Mouse (Mus musculus) forebrain, embryonic 13.5 days (tissue): ENCODE data around the gene Snrpd3. TPM values are rescaled to one million over a fixed set of nuclear protein-coding genes. Genes with fewer than 3 reads are reported as not detected.
"Not testable (repeated sequence)": the region's sequence is repeated elsewhere in the genome, so short reads cannot be mapped to it uniquely, and the experiment has no call there.

Source experiments
- ATAC-seq: fragments of 200-750 bp; cut with Nextera tagmentation; 2 replicates; pipeline ENCODE4 v1.8.0; 2017
- H3K27ac ChIP-seq: fragments of 300-500 bp; sonication (generic); 2 replicates; pipeline ENCODE4 v1.5.1; 2015; ENCODE audit warnings: inconsistent platforms, mild to moderate bottlenecking, moderate library complexity
- H3K27me3 ChIP-seq: fragments of 300-500 bp; sonication (generic); 2 replicates; pipeline ENCODE4 v1.6.1; 2015; ENCODE audit warnings: mild to moderate bottlenecking, inconsistent platforms
- H3K36me3 ChIP-seq: fragments of 300-500 bp; sonication (generic); 2 replicates; pipeline ENCODE4 v1.6.1; 2015; ENCODE audit warnings: mild to moderate bottlenecking, inconsistent platforms; ENCODE audit not compliant: poor library complexity, severe bottlenecking
- H3K4me1 ChIP-seq: fragments of 300-500 bp; sonication (generic); 2 replicates; pipeline ENCODE4 v1.6.1; 2015; ENCODE audit warnings: inconsistent platforms
- H3K4me2 ChIP-seq: fragments of 300-500 bp; sonication (generic); 2 replicates; pipeline ENCODE4 v1.6.1; 2015; ENCODE audit warnings: inconsistent platforms, mild to moderate bottlenecking, moderate library complexity
- H3K4me3 ChIP-seq: fragments of 300-500 bp; sonication (generic); 2 replicates; pipeline ENCODE4 v1.5.1; 2015; ENCODE audit warnings: mild to moderate bottlenecking, inconsistent platforms
- H3K9ac ChIP-seq: fragments of 300-500 bp; sonication (generic); 2 replicates; pipeline ENCODE4 v1.6.1; 2015; ENCODE audit warnings: mild to moderate bottlenecking, inconsistent platforms
- H3K9me3 ChIP-seq: fragments of 300-500 bp; sonication (generic); replicated peaks from 2 replicates; pipeline ENCODE4 v1.6.1; 2016; ENCODE audit warnings: inconsistent platforms
- WGBS: fragments of 180-500 bp; shearing (Covaris S2); methylation state at CpG from one replicate; pipeline ENCODE4 v1.1.7; 2015; 5-methylcytosine and 5-hydroxymethylcytosine counted together
- polyA plus RNA-seq: library from polyadenylated mRNA; unstranded; fragments of >200 nt; fragmentation: Nextera tagmentation; extraction: Ambion mirVana; gene quantifications from 2 replicates; pipeline ENCODE4 v1.2.1, GENCODE M21; 2015

The Snrpd3 gene
- polyA plus RNA-seq, 1 experiment from 2014 or later, result 198 TPM

GRCm38 (mm10) chr10:75503692-75504091 is 13.7 kb upstream of the Snrpd3 start:
- 93% methylated on average over 7 of the region's 7 CpGs for WGBS
- ATAC-seq, result no peak
- H3K9ac ChIP-seq, result no peak overlapping the region

GRCm38 (mm10) chr10:75504234-75505129 is 12.9 kb upstream of the Snrpd3 start:
- no peaks in the 10 kb centered on the region for H3K27me3 ChIP-seq
- no peak overlapping the region for H3K9ac ChIP-seq
- no peaks in the 10 kb centered on the region for H3K4me1 ChIP-seq
- no peak overlapping the region for H3K4me3 ChIP-seq
- H3K4me2 ChIP-seq, result no peak overlapping the region
- no peak overlapping the region for H3K27ac ChIP-seq
- no peak for ATAC-seq
- WGBS, result 89% methylated on average over 8 of the region's 8 CpGs
- 0 out of 2 replicates have a peak, but pooled peaks cover 2% of the 10 kb centered on the region for H3K9me3 ChIP-seq
- peaks cover 32% of the 10 kb centered on the region for H3K36me3 ChIP-seq

More at GRCm38 (mm10) chr10:75503692-75504091, 13.7 kb upstream of the Snrpd3 start:
- H3K27me3 ChIP-seq, result no peaks in the 10 kb centered on the region
- H3K9me3 ChIP-seq, result 0 out of 2 replicates have a peak, but pooled peaks cover 2% of the 10 kb centered on the region
- H3K4me2 ChIP-seq, result no peak overlapping the region
- no peak overlapping the region for H3K27ac ChIP-seq
- no peak overlapping the region for H3K4me3 ChIP-seq
- peaks cover 25% of the 10 kb centered on the region for H3K36me3 ChIP-seq
- H3K4me1 ChIP-seq, result no peaks in the 10 kb centered on the region

- Histone ChIP-seq H3K4me2 (no peak overlapping the region), H3K27ac (no peak overlapping the region), H3K36me3 (peaks cover 39% of the 10 kb centered on the region), H3K4me3 (no peak overlapping the region), H3K9me3 (0 out of 2 replicates have a peak, but pooled peaks cover 2% of the 10 kb centered on the region), H3K4me1 (no peaks in the 10 kb centered on the region), H3K27me3 (no peaks in the 10 kb centered on the region), H3K9ac (no peak overlapping the region)
- ATAC-seq, result no peak
- WGBS, result 85% methylated on average over 3 of the region's 3 CpGs
Measured at GRCm38 (mm10) chr10:75505130-75505495, 12.2 kb upstream of the Snrpd3 start.

GRCm38 (mm10) chr10:75505928-75506327 is 11.4 kb upstream of the Snrpd3 start:
- H3K36me3 ChIP-seq, result peaks cover 47% of the 10 kb centered on the region
- H3K27ac ChIP-seq, H3K9ac ChIP-seq, H3K9me3 ChIP-seq, H3K4me3 ChIP-seq, H3K4me2 ChIP-seq, ATAC-seq, H3K4me1 ChIP-seq, H3K27me3 ChIP-seq: not testable (repeated sequence)
- 96% methylated on average over 3 of the region's 3 CpGs for WGBS

- Histone ChIP-seq H3K4me1 (0 out of 2 replicates have a peak, but pooled peaks cover 6% of the 10 kb centered on the region), H3K36me3 (peaks cover 58% of the 10 kb centered on the region), H3K27ac (no peak overlapping the region), H3K4me3 (no peak overlapping the region), H3K27me3 (no peaks in the 10 kb centered on the region), H3K9ac (no peak overlapping the region), H3K4me2 (no peak overlapping the region), H3K9me3 (no peaks in the 10 kb centered on the region)
- 89% methylated on average over 7 of the region's 7 CpGs for WGBS
- ATAC-seq, result no peak
Measured at GRCm38 (mm10) chr10:75510446-75510845, 6.9 kb upstream of the Snrpd3 start.

- no peak overlapping the region for H3K9ac ChIP-seq
- ATAC-seq, result no peak
- H3K27me3 ChIP-seq, result no peaks in the 10 kb centered on the region
- 84% methylated on average over 9 of the region's 9 CpGs for WGBS
- H3K4me2 ChIP-seq, result no peak overlapping the region
- H3K4me3 ChIP-seq, result no peak overlapping the region
- H3K9me3 ChIP-seq, result no peaks in the 10 kb centered on the region
- H3K4me1 ChIP-seq, result peaks cover 11% of the 10 kb centered on the region
- peaks cover 58% of the 10 kb centered on the region for H3K36me3 ChIP-seq
- no peak overlapping the region for H3K27ac ChIP-seq
Measured at GRCm38 (mm10) chr10:75511060-75511459, 6.3 kb upstream of the Snrpd3 start.

- no peak overlapping the region for H3K4me3 ChIP-seq
- peaks cover 18% of the 10 kb centered on the region for H3K4me1 ChIP-seq
- no peak overlapping the region for H3K9ac ChIP-seq
- no peaks in the 10 kb centered on the region for H3K9me3 ChIP-seq
- no peak overlapping the region for H3K27ac ChIP-seq
- H3K27me3 ChIP-seq, result no peaks in the 10 kb centered on the region
- 95% methylated on average over 7 of the region's 7 CpGs for whole genome bisulfite sequencing
- H3K4me2 ChIP-seq, result no peak overlapping the region
- ATAC-seq, result no peak
- peaks cover 51% of the 10 kb centered on the region for H3K36me3 ChIP-seq
Measured at GRCm38 (mm10) chr10:75511897-75512296, 5.5 kb upstream of the Snrpd3 start.

- H3K4me1 ChIP-seq, result peaks cover 18% of the 10 kb centered on the region
- no peak for ATAC-seq
- WGBS, result 88% methylated on average over 7 of the region's 7 CpGs
Measured at GRCm38 (mm10) chr10:75512796-75513195, 4.6 kb upstream of the Snrpd3 start.

GRCm38 (mm10) chr10:75513306-75514067 is 3.9 kb upstream of the Snrpd3 start:
- Histone ChIP-seq H3K27me3 (no peaks in the 10 kb centered on the region), H3K4me2 (no peak overlapping the region), H3K4me1 (peaks cover 21% of the 10 kb centered on the region), H3K27ac (no peak overlapping the region), H3K4me3 (no peak overlapping the region), H3K36me3 (peaks cover 35% of the 10 kb centered on the region), H3K9me3 (no peaks in the 10 kb centered on the region), H3K9ac (no peak overlapping the region)
- 95% methylated on average over 8 of the region's 8 CpGs for WGBS
- no peak for ATAC-seq

More at GRCm38 (mm10) chr10:75512796-75513195, 4.6 kb upstream of the Snrpd3 start:
- H3K4me2 ChIP-seq, result no peak overlapping the region
- H3K36me3 ChIP-seq, result peaks cover 42% of the 10 kb centered on the region
- no peak overlapping the region for H3K4me3 ChIP-seq
- H3K9ac ChIP-seq, result no peak overlapping the region
- H3K27me3 ChIP-seq, result no peaks in the 10 kb centered on the region
- no peaks in the 10 kb centered on the region for H3K9me3 ChIP-seq
- no peak overlapping the region for H3K27ac ChIP-seq

GRCm38 (mm10) chr10:75514361-75514760 is 3.0 kb upstream of the Snrpd3 start:
- Histone ChIP-seq H3K9ac (no peak overlapping the region), H3K4me3 (no peak overlapping the region), H3K4me1 (peaks cover 30% of the 10 kb centered on the region), H3K4me2 (no peak overlapping the region), H3K9me3 (no peaks in the 10 kb centered on the region), H3K27ac (no peak overlapping the region), H3K36me3 (peaks cover 29% of the 10 kb centered on the region), H3K27me3 (no peaks in the 10 kb centered on the region)
- ATAC-seq, result no peak
- WGBS, result 85% methylated on average over 7 of the region's 7 CpGs

- Histone ChIP-seq H3K9ac (peak overlapping the region; percentile 95; the same call in 1 of the 2 replicates), H3K4me3 (peak overlapping the region; percentile 89; the same call in 1 of the 2 replicates)
Measured at GRCm38 (mm10) chr10:75515216-75516037, 1.9 kb upstream of the Snrpd3 start.

More at GRCm38 (mm10) chr10:75515216-75516037, 1.9 kb upstream of the Snrpd3 start:
- no peak for ATAC-seq
- Histone ChIP-seq H3K27ac (no peak overlapping the region), H3K9me3 (no peaks in the 10 kb centered on the region), H3K4me1 (peaks cover 35% of the 10 kb centered on the region), H3K36me3 (peaks cover 29% of the 10 kb centered on the region), H3K27me3 (no peaks in the 10 kb centered on the region), H3K4me2 (peak overlapping the region; percentile 91; the same call in 1 of the 2 replicates)
- WGBS, result 91% methylated on average over 4 of the region's 4 CpGs
